Mouse (Mus musculus) T-helper 1 cell (primary cell): ENCODE measurements around the gene Ptcra.
"Not testable (repeated sequence)": the region's sequence is repeated elsewhere in the genome, so short reads cannot be mapped to it uniquely, and the experiment has no call there.

Experiments
- in situ Hi-C: fragments of 300-600 bp; cut with MboI, MseI; formaldehyde crosslinking; loops from one replicate; pipeline ENCODE4 v1.15.1; 2025; ENCODE audit warnings: high pct_unique_total_duplicates

Gene Ptcra

GRCm38 (mm10) chr17:46763544-46763943, at the start of gene Ptcra:
Gene Ptcra (minus strand): TSS chr17:46763712.
- in situ Hi-C loops = no loop called here

DNA sequence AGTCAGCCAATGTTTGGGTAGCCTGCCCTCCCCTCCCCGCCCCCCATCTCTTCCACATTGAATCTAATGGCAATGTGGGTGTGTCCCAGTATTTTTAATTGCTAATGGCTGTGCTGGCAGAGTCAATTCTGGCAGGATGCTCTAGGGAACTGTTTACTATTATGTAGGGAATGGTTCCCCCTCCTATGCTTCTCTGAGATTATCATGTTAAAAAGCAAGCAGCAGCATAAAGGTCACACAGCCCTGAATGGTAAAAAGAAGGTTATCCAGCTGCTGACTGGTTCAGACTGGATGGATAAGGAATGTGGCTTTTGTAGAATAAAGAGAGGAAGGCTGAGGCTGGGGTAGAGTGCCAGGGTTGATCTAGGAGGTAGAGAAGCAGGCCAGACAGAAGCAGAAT, 48.9 kb upstream of the Ptcra start:
- in situ Hi-C loops = no loop called here

DNA sequence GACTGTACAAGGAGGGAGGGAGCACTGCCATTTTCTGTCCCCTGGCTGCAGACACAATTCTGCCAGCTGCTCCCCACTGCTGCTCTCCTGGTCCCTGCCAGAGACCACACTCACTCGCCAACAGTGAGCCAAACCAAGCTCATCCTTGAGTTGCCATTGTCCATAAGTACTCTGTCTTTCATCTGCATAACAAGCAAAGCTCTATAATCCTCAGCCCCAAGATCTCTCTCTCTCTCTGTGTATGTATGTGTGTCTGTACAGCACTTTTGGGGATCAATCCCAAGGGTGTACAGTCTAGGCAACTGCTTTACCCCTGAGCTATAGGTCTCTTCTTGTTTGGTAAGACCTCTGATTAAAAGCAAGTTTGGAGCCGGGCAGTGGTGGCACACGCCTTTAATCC, 47.2 kb upstream of the Ptcra start:
- in situ Hi-C loops = no loop called here

DNA sequence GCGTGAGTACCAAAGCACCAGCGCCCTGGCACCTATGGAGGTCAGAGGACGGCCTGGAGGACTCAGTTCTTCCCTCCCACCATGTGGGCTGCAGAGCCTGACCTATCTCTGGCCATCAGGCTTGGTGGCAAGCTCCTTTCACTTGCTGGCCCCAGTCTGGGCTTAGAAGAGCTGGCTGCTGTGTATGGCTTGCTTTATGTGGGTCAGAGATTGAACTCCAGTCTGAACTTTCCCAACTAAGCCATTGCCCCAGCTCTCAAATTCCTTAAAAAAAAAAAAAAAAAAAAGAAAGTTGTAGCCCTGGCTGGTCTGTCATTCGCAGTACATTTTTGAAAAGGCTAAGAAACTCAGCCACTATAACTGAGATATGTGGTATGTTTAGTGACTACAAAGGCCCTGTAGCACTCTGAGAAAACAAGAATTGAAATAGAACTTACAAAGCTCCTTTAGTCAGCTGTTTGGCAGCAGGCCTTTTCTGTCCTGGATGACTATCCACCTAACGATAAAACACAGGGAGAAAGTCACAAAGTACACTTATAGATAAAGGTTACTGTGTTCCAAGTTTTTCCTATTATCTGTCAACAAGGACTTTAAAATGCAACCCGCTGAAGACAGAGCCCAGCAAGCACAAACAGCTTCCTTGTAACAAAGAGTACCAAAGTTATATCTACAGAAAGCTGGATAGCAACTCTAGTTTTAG, 45.8 kb upstream of the Ptcra start:
- in situ Hi-C loops = no loop called here

GRCm38 (mm10) chr17:46808376-46808775, 44.9 kb upstream of the Ptcra start:
- in situ Hi-C loops = no loop called here

DNA sequence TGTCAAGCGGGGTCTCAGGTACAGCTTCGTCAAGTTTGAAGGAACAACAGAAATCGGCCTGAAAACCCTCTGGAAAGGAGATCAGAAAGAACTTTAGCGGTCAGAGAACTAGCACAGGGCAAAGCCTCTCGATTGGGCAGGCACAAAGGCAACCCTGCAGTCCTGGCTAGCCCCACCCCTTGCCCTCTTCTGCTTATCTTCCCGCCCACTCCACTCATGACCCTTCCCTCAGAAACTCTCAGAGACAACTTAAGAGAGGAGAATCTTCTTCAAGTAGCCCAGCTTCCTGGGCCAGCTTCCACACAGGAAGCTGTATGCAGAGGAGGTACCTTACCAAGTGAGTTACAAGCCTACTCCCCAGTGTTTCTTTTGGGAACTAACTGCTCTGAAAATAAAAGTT, 38.2 kb upstream of the Ptcra start:
- in situ Hi-C loops = no loop called here

GRCm38 (mm10) chr17:46799680-46800079, 36.2 kb upstream of the Ptcra start:
- in situ Hi-C loops = no loop called here

- in situ Hi-C loops = no loop called here
Observed at GRCm38 (mm10) chr17:46797386-46797785, 33.9 kb upstream of the Ptcra start.

DNA sequence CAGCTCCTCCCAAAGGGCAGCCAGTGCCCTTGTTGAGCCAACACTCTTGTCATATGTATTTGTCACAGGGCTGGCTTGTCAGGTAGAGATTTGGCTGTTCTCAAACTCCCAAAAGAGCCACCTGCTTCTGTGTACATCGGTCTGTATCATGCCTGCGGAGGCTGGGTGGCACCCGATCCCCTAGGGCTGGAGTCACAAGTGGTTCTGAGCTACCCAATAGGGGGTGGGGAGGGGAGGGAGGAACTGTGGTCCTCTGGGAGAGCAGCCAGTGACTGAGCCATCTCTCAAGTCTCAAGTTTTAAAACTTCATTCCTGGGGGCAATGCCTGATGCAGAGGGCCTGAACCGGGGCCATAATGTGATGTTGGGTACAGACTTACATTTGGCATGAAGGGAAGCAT, 33.2 kb upstream of the Ptcra start:
- in situ Hi-C loops = no loop called here

DNA sequence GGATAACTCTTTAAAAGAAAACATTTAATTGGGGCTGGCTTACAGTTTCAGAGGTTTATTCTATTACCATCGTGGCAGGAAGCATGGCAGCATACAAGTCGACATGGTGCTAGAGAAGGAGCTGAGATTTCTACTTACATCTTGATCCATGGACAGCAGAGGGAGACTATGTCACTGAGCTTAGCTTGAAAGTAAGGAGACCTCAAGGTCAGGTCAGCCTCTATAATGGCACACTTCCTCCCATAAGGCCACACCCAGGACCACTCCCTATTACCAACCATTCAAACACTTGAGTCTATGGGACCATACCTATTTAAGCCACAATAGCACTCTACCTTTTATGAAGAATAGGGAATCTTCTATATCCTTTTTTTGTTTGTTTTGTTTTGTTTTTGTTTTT, 29.5 kb upstream of the Ptcra start:
- in situ Hi-C loops = loop anchor here (5.0 kb wide), 1 partner anchor 89 kb away; no protein-coding TSS in a partner anchor

GRCm38 (mm10) chr17:46787974-46788373, 24.5 kb upstream of the Ptcra start:
- in situ Hi-C loops = not testable (repeated sequence)

- in situ Hi-C loops = no loop called here
Observed at GRCm38 (mm10) chr17:46786952-46787351, 23.4 kb upstream of the Ptcra start.

- in situ Hi-C loops = no loop called here
Observed at GRCm38 (mm10) chr17:46783222-46783565, 19.7 kb upstream of the Ptcra start.

GRCm38 (mm10) chr17:46782341-46783221, 19.1 kb upstream of the Ptcra start, which contains the start of gene Rpl7l1:
Gene Rpl7l1 (minus strand): TSS chr17:46782672.
- in situ Hi-C loops = no loop called here

GRCm38 (mm10) chr17:46781876-46782275, 18.4 kb upstream of the Ptcra start:
- in situ Hi-C loops = no loop called here

GRCm38 (mm10) chr17:46776087-46776486, 12.6 kb upstream of the Ptcra start:
- in situ Hi-C loops = no loop called here

GRCm38 (mm10) chr17:46775070-46775469, 11.6 kb upstream of the Ptcra start:
- in situ Hi-C loops = no loop called here

DNA sequence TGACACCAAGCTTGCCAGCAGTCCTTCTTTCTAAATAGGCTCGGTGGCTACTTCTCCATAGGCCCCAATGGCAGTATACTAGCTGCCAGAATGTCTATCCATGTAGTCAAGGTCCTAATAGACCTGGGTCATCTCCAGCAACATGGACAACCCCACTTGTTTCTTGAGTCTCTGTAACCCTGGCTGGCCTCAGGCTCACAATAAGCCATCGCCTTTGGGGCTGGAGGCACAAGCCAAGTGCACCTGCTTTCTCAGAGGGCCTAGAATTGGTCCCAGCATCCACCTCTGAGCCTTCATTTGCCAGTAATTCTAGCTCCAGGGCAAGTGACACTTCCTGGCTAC, 10.6 kb upstream of the Ptcra start:
- in situ Hi-C loops = no loop called here

- in situ Hi-C loops = no loop called here
Observed at GRCm38 (mm10) chr17:46773278-46774130, 10.0 kb upstream of the Ptcra start.

GRCm38 (mm10) chr17:46772404-46773277, 9.1 kb upstream of the Ptcra start, which contains the start of gene 2310039H08Rik:
Gene 2310039H08Rik (plus strand): TSS chr17:46772635.
- in situ Hi-C loops = no loop called here

DNA sequence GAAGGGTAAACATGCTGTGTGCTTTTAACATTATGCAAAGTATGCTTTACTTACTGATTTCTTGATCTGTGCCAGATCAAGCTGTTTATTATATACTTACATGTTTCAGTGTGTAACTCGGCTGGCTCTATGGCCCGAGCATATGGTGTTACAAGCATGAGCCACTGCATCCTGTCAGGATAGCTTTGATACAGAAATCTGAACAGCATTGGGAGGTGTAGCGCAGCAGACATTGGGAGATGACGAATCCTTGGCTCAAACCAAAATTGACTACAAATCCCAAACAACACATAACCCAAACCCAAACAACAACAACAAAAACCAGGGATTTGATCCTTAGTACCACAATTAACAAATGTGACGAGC, 8.5 kb upstream of the Ptcra start:
- in situ Hi-C loops = no loop called here
